Mouse (Mus musculus) forebrain, embryonic 10.5 days (tissue): ENCODE measurements around the gene Prph2. TPM values are rescaled to one million over a fixed set of nuclear protein-coding genes. Genes with fewer than 3 reads are reported as not detected.

Experiments
- DNase-seq: peaks from one replicate; pipeline ENCODE4 v3.0.0-alpha.2; 2017; ENCODE audit warnings: low spot score; ENCODE audit errors: extremely low spot score
- H3K27ac ChIP-seq: fragments of 300-500 bp; sonication (generic); 2 replicates; pipeline ENCODE4 v1.5.1; 2016; ENCODE audit warnings: mild to moderate bottlenecking
- H3K27me3 ChIP-seq: fragments of 300-500 bp; sonication (generic); 2 replicates; pipeline ENCODE4 v1.6.1; 2016; ENCODE audit warnings: mild to moderate bottlenecking; ENCODE audit not compliant: poor library complexity, severe bottlenecking
- H3K36me3 ChIP-seq: fragments of 300-500 bp; sonication (generic); replicated peaks from 2 replicates; pipeline ENCODE4 v1.6.1; 2016; ENCODE audit warnings: mild to moderate bottlenecking, moderate library complexity
- H3K4me1 ChIP-seq: fragments of 300-500 bp; sonication (generic); 2 replicates; pipeline ENCODE4 v1.6.1; 2016
- H3K4me3 ChIP-seq: fragments of 300-500 bp; sonication (generic); 2 replicates; pipeline ENCODE4 v1.5.1; 2016; ENCODE audit warnings: mild to moderate bottlenecking, moderate library complexity
- H3K9me3 ChIP-seq: fragments of 300-500 bp; sonication (generic); 2 replicates; pipeline ENCODE4 v1.6.1; 2016; ENCODE audit warnings: mild to moderate bottlenecking, moderate library complexity
- WGBS: fragments of 180-500 bp; shearing (Covaris S2); methylation state at CpG from one replicate; pipeline ENCODE4 v1.1.7; 2016; 5-methylcytosine and 5-hydroxymethylcytosine counted together
- polyA plus RNA-seq: library from polyadenylated mRNA; unstranded; fragments of >200 nt; fragmentation: Nextera tagmentation; extraction: Ambion mirVana; gene quantifications from 2 replicates; pipeline ENCODE4 v1.2.1, GENCODE M21; 2016

Prph2 gene
- polyA plus RNA-seq, 1 experiment from 2014 or later: not detected

- H3K9me3 ChIP-seq: no peaks in the 10 kb centered on the region
- H3K4me3 ChIP-seq: no peak overlapping the region
- DNase-seq: no peak
- 92% methylated on average over 9 of the region's 9 CpGs for WGBS
- no peak overlapping the region for H3K27ac ChIP-seq
- no peaks in the 10 kb centered on the region for H3K27me3 ChIP-seq
- no peaks in the 10 kb centered on the region for H3K36me3 ChIP-seq
- peaks cover 12% of the 10 kb centered on the region for H3K4me1 ChIP-seq
These were observed 27.2 kb upstream of the Prph2 start for GRCm38 (mm10) chr17:46883107-46883506.

- DNase-seq: no peak
- no peaks in the 10 kb centered on the region for H3K27me3 ChIP-seq
- H3K36me3 ChIP-seq: no peaks in the 10 kb centered on the region
- WGBS: 95% methylated on average over 6 of the region's 6 CpGs
- peaks cover 22% of the 10 kb centered on the region for H3K4me1 ChIP-seq
- no peak overlapping the region for H3K4me3 ChIP-seq
- no peak overlapping the region for H3K27ac ChIP-seq
- H3K9me3 ChIP-seq: no peaks in the 10 kb centered on the region
These were observed 25.5 kb upstream of the Prph2 start for GRCm38 (mm10) chr17:46884766-46885165.

- Histone ChIP-seq H3K27ac (no peak overlapping the region), H3K4me3 (no peak overlapping the region), H3K9me3 (no peaks in the 10 kb centered on the region), H3K36me3 (no peaks in the 10 kb centered on the region), H3K4me1 (peaks cover 22% of the 10 kb centered on the region), H3K27me3 (no peaks in the 10 kb centered on the region)
- no peak for DNase-seq
- WGBS: 87% methylated on average over 11 of the region's 11 CpGs
These were observed 24.9 kb upstream of the Prph2 start for GRCm38 (mm10) chr17:46885218-46885909.

GRCm38 (mm10) chr17:46885910-46886643 is 24.2 kb upstream of the Prph2 start:
- DNase-seq: no peak
- Histone ChIP-seq H3K27me3 (no peaks in the 10 kb centered on the region), H3K9me3 (no peaks in the 10 kb centered on the region), H3K27ac (0 out of 2 replicates have a peak overlapping the region, but pooled peaks have one; percentile 11), H3K36me3 (no peaks in the 10 kb centered on the region), H3K4me1 (peaks cover 26% of the 10 kb centered on the region), H3K4me3 (no peak overlapping the region)
- 61% methylated on average over 17 of the region's 17 CpGs for WGBS

GRCm38 (mm10) chr17:46888511-46889212 is 21.6 kb upstream of the Prph2 start:
- no peak for DNase-seq

GRCm38 (mm10) chr17:46889450-46890084 is 20.7 kb upstream of the Prph2 start:
- H3K4me3 ChIP-seq: peak overlapping the region; percentile 91
- H3K36me3 ChIP-seq: peaks cover 23% of the 10 kb centered on the region
- H3K4me1 ChIP-seq: peaks cover 47% of the 10 kb centered on the region
- WGBS: under 1% methylated on average over 44 of the region's 44 CpGs
- peak overlapping the region; percentile 94 for H3K27ac ChIP-seq
- peak; percentile 75 for DNase-seq
- no peaks in the 10 kb centered on the region for H3K27me3 ChIP-seq
- H3K9me3 ChIP-seq: no peaks in the 10 kb centered on the region

More at GRCm38 (mm10) chr17:46888511-46889212, 21.6 kb upstream of the Prph2 start:
- H3K9me3 ChIP-seq: no peaks in the 10 kb centered on the region
- H3K27ac ChIP-seq: peak overlapping the region; percentile 94
- peaks cover 19% of the 10 kb centered on the region for H3K36me3 ChIP-seq
- peak overlapping the region; percentile 91 for H3K4me3 ChIP-seq
- H3K27me3 ChIP-seq: no peaks in the 10 kb centered on the region
- H3K4me1 ChIP-seq: peaks cover 47% of the 10 kb centered on the region
- WGBS: 33% methylated on average over 16 of the region's 16 CpGs

GRCm38 (mm10) chr17:46890116-46890815 is 20.0 kb upstream of the Prph2 start, which contains the start of gene Tbcc:
Gene Tbcc, plus strand, starts transcription at chr17:46890684.
- peak; percentile 99 for DNase-seq
- H3K4me3 ChIP-seq: peak within 1 kb of the TSS; percentile 91
- H3K27ac ChIP-seq: peak within 1 kb of the TSS; percentile 94
- H3K4me1 ChIP-seq: peaks cover 47% of the 10 kb centered on the region
- WGBS: under 1% methylated on average over 40 of the region's 40 CpGs
- H3K9me3 ChIP-seq: no peaks in the 10 kb centered on the region
- H3K36me3 ChIP-seq: peaks cover 23% of the 10 kb centered on the region
- H3K27me3 ChIP-seq: no peaks in the 10 kb centered on the region

- peaks cover 23% of the 10 kb centered on the region for H3K36me3 ChIP-seq
- 2% methylated on average over 64 of the region's 64 CpGs for WGBS
These were observed 19.2 kb upstream of the Prph2 start for GRCm38 (mm10) chr17:46890843-46891594.

GRCm38 (mm10) chr17:46895426-46895825 is 14.8 kb upstream of the Prph2 start:
- peaks cover 25% of the 10 kb centered on the region for H3K4me1 ChIP-seq
- H3K27me3 ChIP-seq: no peaks in the 10 kb centered on the region
- H3K4me3 ChIP-seq: no peak overlapping the region
- H3K9me3 ChIP-seq: no peaks in the 10 kb centered on the region; the same call in 1 of the 2 replicates
- no peak overlapping the region for H3K27ac ChIP-seq
- peaks cover 23% of the 10 kb centered on the region for H3K36me3 ChIP-seq
- 93% methylated on average over 9 of the region's 9 CpGs for WGBS
- no peak for DNase-seq

More at GRCm38 (mm10) chr17:46890843-46891594, 19.2 kb upstream of the Prph2 start:
- H3K9me3 ChIP-seq: no peaks in the 10 kb centered on the region
- no peaks in the 10 kb centered on the region for H3K27me3 ChIP-seq
- peaks cover 40% of the 10 kb centered on the region for H3K4me1 ChIP-seq
- H3K27ac ChIP-seq: peak overlapping the region; percentile 94
- no peak for DNase-seq
- peak overlapping the region; percentile 91 for H3K4me3 ChIP-seq

GRCm38 (mm10) chr17:46897221-46897950 is 12.9 kb upstream of the Prph2 start:
- peaks cover 8% of the 10 kb centered on the region for H3K4me1 ChIP-seq
- H3K27me3 ChIP-seq: no peaks in the 10 kb centered on the region
- H3K27ac ChIP-seq: no peak overlapping the region
- no peak overlapping the region for H3K4me3 ChIP-seq
- H3K9me3 ChIP-seq: no peaks in the 10 kb centered on the region; the same call in 1 of the 2 replicates
- no peak for DNase-seq
- 60% methylated on average over 13 of the region's 13 CpGs for WGBS
- H3K36me3 ChIP-seq: peaks cover 17% of the 10 kb centered on the region

GRCm38 (mm10) chr17:46900941-46901340 is 9.3 kb upstream of the Prph2 start:
- no peaks in the 10 kb centered on the region; the same call in 1 of the 2 replicates for H3K9me3 ChIP-seq
- H3K27ac ChIP-seq: no peak overlapping the region
- H3K4me3 ChIP-seq: no peak overlapping the region
- no peaks in the 10 kb centered on the region for H3K27me3 ChIP-seq
- DNase-seq: no peak
- H3K36me3 ChIP-seq: no peaks in the 10 kb centered on the region
- H3K4me1 ChIP-seq: peaks cover 4% of the 10 kb centered on the region; the same call in 1 of the 2 replicates
- 67% methylated on average over 2 of the region's 2 CpGs for WGBS
